Mouse (Mus musculus) gastrocnemius, postnatal 25 days (tissue): Measurements from ENCODE around the gene Nos3. TPM values are rescaled to one million over a fixed set of nuclear protein-coding genes. Genes with fewer than 3 reads are reported as not detected.

Experiments used
- DNase-seq: peaks from one replicate; pipeline ENCODE4 v3.0.0; 2022
- long read RNA-seq, 2 experiments: library from polyadenylated mRNA; stranded (forward); transcript quantifications; one replicate each; pipeline ENCODE4 v2.0.0; 2021
- total RNA-seq, 2 experiments: library from RNA; stranded (reverse); gene quantifications; 1 replicate in 1 of 2; 2 replicates in 1 of 2; pipeline ENCODE4 v1.2.3; 2021

Gene Nos3
- 1 to 10 TPM; 5.6 to 7.7 TPM for total RNA-seq
- long read RNA-seq, experiment 1, full-length matches to known transcripts: 4 of 5 reads
- long read RNA-seq, experiment 1, partial matches to known transcripts: 0 of 5 reads
- long read RNA-seq, experiment 1, other reads (novel, unspliced or antisense): 1 of 5 reads
- long read RNA-seq, experiment 2, full-length matches to known transcripts: 3 of 4 reads
- long read RNA-seq, experiment 2, partial matches to known transcripts: 0 of 4 reads
- long read RNA-seq, experiment 2, other reads (novel, unspliced or antisense): 1 of 4 reads

DNA sequence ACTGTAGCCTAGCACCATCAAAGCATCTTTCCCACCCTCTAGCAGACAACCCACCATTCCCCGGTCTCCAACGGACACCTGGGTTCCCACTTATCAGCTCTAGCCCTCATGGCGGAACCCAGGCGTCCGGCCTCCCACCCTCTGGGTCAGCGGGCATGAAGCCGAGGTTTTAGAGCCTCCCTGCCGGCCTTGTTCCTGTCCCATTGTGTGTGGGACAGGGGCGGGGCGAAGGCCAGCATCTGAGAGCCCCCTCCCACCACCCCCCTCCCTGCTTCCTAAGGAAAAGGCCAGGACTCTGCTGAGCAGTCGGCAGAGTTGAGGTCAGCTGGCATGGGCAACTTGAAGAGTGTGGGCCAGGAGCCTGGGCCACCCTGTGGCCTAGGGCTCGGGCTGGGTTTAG is at the start of gene Nos3:
Gene Nos3 (plus strand): TSS at position 303 of the 400 bp plus-strand sequence.
- DNase-seq: peak; percentile 74

DNA sequence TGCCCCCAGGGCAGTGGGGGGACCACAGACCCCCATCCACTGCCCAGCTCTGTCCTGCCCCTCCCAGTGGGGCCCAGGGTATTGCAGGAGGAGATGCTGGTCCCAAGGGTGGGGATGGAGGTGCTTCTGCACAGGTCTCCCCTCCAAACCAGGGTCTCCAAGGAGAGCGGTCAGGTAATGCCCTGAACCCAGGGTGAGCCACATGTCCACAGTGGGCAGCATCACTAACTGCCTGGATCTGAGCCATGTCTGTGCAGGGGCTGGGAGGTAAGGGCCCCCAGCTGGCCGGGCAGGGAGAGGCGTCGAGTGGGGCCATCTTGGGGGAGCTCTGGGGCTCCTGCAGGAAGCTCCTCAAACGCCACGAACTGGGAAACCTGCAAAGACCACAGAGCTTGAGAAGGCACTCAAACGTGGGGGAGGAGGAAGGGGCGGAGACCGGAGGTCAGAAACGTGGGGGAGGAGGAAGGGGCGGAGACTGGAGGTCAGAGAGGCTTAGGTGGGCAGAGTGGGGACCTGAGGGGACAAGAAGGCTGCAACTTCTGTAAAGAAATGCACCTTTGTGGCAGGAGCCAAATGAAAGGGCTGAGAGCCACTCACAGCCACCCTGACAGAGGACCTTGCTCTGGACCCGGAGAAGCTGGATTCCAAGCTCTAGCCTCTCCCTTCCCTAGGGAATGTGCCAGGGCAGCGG is 44.7 kb upstream of the Nos3 start:
- no peak for DNase-seq

DNA sequence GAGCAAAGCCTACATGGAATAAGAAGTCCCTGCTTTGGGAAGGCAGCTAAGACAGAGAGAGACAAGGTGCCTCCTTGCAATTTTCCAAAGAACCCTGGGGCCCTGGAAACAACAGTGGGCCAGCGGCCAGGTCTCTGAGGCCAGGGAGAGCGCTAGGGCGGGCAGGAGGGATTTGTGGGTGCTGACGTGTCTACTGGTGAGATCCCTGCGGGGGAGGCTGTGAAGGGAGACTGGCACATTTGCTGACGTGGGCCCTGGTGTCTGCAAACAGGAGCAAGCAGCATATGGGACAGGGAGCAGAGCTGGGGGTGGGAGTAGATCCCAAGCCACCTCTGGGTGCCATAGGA is 44.2 kb upstream of the Nos3 start:
- DNase-seq: no peak

DNA sequence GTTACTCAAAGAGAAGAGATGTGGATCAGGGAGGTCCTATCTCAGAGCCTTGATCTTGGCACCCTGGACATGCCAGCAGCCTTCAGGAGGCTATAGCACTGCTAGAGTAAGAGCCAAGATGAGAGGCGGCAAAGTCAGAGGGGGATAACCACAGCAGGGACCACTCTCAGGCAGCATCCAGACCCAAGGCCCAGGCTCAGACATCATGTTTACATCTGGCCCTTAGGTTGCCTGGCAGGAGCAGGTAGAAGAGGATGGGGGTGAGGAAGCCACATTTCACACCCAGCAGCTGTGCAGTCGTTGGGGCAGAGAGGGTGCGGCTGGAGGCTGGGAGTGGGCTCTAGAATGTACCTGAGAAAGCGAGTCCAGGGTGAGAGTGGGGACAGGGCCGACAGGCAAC is 43.7 kb upstream of the Nos3 start:
- no peak for DNase-seq

DNA sequence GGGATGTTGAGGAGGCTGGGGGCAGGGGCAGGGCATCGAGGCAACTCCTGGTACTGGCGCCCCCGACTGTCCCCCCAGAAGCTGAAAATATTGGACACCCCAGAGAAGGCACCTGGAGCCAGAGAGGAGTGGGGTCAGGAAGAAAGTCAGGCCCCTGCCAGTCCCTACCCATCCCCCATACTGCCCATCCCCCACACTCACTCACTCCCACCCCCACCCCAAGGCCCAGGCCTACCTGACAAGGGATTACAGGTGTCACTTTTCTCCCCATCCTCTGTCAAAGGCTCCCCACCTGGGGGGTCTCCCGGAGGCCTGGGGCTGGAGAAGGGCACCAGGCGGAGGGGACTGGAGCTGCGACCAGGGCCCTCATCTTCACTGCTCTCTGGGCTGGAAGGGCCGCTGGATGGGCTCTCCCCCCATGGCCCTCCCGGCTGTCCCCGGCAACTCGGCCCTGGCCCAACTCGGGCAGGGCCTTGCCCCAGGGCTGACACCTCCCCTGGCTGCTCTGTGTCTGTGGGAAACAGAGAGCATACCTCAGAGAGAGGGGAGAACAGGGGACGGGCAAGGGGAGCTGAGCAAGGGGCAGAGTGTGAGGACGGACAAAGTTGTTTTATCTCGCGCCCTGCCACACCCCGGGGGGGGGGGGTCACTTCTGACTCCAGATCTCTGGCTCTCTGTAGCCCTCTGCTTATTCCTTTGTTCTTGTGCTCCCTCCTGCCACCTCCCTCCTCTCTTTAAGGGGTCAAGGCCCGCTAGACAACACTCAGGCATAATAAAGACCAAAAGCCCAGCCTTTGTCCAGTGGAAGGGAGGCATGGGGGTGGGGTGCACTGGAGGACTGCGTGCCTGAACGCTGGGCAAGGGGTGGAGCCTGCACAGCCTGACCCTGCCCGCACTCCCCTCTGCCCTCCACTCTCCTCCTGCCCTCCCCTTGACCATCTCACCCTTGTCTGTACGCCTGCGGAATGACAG is 42.6 kb upstream of the Nos3 start:
- no peak for DNase-seq

DNA sequence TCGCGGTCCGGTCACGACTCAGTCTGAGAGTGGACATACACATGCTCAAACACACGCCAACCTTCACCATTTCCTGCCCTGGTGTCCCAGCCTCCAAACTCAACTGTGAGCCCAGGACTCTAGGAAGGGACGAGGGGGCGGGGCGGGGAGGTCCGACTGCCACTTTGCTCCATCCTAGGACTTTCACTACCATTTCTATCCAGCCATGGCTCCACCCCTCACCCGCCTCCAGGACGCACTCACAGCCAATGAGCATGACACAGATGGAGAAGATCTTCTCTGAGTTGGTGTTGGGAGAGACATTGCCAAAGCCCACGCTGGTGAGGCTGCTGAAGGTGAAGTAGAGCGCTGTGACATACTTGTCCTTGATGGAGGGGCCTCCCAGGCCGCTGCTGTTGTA is 39.4 kb upstream of the Nos3 start:
- no peak for DNase-seq

DNA sequence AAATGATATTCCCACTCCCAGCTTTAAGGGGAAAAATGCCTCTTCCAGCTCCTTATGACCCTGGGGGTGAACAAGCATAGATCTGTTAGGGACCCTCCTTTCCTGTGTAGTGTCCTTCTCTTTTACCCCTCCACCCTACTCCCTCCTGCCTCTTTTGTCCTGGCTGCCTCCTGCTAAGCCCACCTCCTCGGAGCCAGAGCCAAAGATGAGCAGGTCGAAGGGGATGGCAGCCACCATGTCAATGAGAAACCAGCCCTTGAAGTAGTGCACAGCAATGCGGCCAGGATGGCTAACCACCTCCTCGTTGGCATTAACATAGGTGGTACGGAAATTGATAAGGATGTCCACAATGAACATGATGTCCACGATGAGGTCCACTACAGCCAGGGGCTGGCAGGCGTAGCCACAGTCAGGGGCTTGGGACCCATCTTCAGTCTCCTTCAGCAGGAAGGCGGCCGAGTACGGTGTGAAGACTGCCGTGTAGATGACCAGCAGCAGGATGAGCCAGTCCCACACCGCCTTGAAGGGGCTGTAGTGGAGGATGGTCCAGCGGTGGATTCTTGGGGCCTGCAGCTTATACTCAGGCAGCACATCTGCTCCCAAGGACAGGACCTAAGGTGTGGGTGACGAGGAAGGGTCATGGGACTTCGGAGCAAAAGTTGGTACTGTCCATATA is 38.3 kb upstream of the Nos3 start:
- no peak for DNase-seq

DNA sequence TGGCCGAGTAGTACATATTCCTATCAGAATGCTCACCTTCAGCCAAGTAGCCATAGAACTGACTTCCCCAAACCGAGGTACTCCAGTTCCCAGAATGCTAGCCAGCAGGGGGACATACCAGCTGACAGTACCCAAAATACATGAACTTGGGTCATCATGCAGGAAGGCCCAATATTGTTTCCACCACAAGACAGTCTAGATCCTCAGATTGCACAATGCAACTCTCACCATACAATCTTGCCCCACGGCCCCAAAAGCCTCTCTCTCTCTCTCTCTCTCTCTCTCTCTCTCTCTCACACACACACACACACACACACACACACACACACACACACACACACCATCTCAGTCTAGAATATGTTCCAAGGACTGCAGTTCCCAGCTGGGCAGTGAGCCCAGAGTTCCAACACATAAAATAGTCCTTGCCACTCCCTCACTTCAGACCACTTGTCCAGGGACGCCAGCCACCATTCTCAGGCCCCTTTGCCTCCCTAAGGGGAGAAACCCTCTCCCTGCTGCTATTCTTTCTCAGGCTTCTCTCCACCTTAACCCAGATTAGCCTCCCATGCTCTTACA is 37.7 kb upstream of the Nos3 start:
- DNase-seq: no peak

DNA sequence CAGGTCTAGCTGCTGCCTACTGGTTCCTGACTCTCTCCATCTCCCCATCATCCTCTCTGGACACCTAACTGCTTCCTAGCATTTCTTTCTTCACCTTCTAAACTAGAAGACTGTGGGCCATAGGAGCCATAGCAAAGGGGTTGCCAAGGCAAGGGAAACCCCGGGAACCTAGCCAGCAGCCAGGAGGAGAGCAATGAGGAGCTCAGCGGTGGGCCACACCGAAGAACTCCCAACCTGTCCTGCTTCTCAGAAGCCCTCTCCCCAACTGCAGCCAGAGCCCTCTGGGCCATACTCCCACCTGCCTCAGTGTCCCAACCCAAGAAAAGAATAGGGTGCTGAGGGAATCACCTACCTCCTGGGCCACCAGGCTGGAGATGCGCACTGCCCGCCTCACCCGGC is 35.8 kb upstream of the Nos3 start:
- no peak for DNase-seq

DNA sequence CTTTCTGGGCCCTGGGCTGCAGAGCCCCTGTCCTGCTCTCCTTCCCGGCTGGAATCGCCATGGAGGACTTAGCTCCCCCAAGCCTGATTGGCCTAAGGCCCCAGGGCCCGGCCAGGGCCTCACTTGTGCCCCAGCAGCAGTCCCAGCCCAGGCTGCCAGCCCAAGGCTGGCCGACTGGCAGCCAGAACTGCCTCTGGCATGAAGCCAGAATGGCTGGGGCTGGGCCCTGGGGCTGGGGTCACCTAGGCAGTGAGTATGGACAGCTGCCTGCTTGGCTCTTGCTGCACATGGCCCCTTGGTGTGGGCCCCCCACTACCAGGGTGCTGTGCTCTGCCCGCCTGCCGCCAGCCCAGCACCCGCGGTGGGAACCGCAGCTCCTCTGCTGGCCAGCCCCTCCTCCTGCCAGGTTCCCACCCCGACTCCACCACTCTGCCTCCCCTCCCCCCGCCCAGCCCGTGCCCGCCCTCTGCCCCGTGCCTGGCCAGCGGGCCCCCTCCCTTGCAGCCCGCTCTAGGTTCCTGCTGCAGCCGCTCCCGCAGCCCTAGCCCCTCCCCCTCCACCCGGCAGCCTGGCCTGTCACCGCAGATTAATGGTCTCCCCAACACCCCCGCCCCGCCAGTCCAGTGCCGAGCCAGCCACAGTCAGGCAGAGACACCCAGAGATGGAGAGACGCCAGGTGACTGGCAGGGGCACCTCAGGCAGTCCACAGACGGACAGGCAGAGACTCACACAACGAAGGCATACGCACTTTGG is 35.2 kb upstream of the Nos3 start:
- peak; percentile 89 for DNase-seq

DNA sequence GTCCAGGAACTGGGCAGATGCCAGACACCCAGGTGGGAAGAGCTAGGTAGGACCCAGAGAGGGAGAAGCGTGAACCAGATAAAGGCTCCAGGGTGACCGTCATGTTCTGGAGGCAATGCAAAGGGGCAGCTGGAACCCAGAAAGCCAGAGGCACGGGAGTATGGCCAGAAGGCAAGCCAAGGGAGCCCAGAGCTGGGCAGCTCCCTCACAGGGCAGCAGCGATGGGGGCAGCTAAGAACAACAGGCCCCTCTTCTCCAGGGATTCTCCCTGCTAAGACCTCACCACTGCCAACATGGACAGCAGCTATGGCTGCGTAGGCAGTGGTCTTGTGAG is 34.7 kb upstream of the Nos3 start:
- DNase-seq: no peak

DNA sequence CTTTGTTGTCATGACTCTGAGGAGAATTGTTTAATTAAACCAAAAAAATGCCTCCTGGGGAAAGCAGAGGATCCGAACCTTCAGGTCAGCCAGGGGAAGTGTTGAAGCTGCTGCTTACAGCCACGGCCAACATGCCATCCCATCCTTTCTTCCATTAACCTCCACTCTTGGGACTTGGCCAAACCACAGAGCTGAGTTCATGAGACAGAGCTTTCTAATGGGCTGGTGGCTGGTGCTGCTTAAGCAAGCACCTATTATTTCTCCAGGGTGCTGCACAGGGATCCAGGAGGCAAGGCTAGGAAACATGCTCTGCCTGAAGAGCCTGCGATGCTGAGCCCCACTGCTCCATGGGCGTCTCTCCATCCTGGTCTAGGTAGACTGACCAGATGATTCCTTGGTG is 32.2 kb upstream of the Nos3 start:
- DNase-seq: no peak

DNA sequence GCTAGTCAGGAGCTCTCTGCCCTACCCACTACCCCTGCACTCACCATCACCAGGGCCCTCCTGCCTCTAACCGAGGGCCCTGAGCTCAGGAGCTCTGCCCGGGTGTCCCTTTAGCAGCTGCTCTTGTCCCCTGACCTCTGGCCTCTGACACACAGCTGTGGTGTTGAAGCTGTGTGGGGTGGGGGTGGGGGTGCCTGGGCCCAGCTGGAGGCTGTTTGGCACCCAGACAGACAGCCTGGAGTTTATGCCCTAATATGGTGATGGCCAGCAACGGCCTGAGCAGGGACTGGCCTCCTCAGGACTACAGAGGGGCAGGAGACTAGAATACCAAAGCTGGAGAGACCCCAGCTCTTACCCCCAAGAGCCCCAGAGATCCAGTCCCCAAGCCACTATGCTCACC is 29.9 kb upstream of the Nos3 start:
- no peak for DNase-seq

DNA sequence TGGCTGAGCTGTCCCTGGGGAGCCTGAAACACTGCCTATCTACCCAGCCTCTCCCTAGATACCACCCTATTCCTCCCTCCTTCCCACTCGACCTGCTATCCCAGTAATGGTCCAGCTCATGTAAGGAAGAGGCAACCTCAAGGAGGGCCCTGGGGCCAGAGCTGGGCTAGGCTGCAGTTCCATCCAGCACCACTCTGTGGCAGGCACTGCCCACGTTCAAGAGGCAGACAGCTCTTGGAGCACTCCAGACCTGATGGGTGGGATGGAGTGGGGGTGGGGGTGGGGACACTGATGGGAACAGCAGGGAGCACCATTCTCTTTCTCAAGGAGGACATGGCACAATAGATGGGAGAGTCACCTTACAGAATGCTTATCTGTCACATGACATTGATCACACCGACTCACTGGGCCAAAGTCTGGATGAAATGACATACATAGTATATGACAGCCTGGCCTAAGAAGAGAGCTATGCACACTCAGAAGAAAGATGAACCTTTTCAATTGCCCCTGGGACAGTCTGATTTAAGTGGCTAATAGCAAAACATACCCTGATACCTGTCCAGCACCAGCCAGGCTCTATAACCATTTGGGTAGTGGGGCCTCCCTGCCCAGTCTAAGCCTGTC is 28.6 kb upstream of the Nos3 start:
- DNase-seq: no peak

DNA sequence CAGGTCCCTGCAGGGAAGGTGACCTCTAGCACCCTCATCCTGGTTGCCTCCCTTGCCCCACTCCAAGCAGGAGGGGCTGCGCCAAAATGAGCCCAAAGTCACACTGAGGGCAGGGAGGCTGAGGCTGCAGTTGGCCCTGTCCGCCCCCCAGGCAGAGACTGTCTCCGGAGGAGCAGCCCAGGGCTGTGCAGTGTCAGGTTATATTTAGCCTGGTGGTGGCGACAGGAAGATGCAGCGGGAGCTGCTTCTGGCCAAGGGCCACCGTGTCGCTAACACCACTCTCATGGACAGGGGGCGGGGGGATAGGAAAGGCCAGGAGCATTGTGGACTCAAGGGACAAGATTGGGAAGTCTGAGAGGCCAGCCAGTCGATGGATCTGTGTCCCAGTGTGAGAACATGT is 27.2 kb upstream of the Nos3 start:
- DNase-seq: no peak

DNA sequence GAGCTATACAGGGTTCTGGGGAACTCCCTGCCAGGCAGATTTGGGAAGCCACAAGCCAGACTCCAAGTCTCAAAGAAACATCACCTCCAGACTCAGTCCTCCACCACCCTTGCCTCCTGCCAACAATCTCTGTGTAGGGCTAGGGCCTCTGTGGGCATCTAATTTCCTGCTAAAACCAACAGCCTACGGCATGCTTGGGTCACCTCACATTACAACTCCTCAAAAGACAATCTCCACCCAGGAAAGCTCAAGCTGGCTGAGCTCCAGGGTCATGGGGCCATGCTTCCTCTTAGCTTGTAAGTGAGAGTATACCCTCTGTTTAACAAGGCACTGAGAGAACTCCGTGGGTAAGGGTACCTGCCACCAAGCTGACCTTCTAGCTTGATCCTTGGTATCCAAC is 26.8 kb upstream of the Nos3 start:
- DNase-seq: no peak

DNA sequence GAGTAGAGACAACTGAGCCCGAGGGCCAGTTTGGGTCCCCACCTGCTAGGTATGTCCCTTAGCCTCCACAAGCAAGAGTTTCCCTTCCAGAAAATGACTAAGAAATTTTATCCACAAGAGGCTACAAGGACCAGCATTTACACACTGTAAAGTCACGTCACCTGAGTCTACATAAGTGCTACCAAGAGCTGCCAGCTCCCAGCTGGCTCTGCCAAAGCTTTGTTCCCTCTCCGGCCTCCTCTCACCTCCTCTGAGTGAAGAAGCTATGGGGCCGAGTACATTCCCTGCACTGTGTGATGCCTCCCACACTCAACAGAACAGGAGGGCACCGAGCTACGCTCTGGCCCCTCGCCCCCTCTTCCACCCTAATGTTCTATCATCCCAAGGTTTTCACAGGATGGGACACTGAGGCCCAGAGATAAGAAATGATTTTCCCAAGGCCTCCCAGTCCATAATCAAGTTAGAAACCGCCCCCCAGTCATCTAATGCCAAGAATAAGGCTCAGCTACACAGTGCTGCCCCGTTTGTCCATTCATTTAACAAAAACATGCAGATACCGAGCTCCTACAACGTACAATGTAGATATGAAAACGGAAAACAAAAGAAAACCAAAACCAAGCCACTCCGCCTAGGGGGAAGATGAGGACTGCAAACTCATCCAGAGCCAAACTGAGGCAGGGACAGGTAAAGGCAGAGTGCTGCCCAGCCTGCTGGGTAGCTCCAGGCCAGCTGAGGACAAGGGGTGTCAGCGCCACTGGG is 22.2 kb upstream of the Nos3 start:
- DNase-seq: no peak

DNA sequence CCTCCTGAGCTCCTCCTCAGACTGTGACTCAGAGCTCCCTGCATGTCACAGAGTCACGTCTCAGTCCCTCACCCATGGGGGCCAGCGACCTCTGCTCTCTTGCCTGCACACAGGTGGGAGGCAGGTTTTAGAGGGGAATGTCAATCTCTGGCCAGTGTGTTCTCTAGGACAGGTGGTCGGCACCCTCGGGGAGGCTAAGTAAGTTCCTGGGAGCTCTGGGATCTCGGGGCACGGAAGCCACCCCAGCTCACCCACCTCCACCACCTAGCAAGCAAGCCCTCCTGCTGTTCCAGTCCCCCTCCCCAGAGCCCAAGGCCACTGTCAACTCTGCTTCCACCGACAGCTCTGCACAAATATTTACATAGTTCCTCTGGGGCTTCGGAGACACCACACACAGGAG is 21.6 kb upstream of the Nos3 start:
- DNase-seq: no peak

DNA sequence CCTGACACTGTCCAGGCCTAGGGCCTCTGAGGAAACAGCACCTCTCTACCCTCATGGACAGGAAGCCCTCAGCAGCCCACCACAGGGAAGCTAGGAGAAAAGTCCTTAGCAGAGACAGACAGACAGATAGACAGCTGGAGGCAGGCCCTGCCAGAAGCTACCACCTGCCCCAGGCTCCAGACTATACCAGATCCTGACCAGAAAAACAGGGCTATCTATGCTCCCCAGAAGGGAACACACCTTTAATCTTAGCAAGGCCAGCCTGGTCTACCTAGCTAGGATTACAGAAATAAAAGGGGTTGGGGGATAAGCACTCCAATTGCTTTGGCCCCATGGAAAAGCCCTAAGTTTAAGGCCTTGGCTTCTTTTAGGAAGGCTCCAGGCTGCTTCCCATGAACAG is 21.2 kb upstream of the Nos3 start:
- no peak for DNase-seq

DNA sequence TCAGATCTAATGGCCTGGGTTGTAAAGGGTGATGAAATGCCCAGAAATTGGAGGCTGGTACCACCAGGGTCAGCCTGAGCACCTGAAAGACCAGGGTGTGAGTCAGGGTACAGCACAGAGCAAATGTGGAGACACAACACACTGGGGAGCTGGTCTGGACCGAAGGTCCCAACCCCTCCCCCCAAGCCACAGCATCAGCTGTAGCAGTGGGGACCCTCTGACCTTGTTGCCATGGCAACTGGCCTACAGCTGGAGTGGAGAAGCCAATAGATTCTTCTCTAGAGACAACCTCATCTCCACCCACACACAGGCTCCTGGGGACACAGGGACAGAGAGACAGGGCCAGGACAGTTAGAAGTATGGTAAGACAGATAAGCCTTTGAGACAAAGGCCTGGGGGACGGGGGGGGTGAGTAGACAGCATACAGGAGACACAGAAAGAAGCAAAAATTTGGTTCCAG is 20.6 kb upstream of the Nos3 start:
- DNase-seq: no peak
